Mouse (Mus musculus) heart, adult 2 months (tissue): ENCODE measurements around the gene 1700013F07Rik.

Source experiments
- CTCF ChIP-seq: fragments of 200-600 bp; IDR thresholded peaks from 2 replicates; pipeline ENCODE4 v1.8.1; 2022; ENCODE audit warnings: antibody characterized with exemption, mild to moderate bottlenecking, moderate library complexity
- EP300 ChIP-seq: fragments of 200-500 bp; IDR thresholded peaks from 2 replicates; pipeline ENCODE4 v1.6.1; 2011; ENCODE audit warnings: low read depth, low read length, control low read depth; ENCODE audit not compliant: insufficient read depth
- POLR2A ChIP-seq: fragments of 200-500 bp; IDR thresholded peaks from 2 replicates; pipeline ENCODE4 v1.6.1; 2011; ENCODE audit warnings: mild to moderate bottlenecking, low read depth, low read length, control low read depth; ENCODE audit not compliant: insufficient read depth

DNA sequence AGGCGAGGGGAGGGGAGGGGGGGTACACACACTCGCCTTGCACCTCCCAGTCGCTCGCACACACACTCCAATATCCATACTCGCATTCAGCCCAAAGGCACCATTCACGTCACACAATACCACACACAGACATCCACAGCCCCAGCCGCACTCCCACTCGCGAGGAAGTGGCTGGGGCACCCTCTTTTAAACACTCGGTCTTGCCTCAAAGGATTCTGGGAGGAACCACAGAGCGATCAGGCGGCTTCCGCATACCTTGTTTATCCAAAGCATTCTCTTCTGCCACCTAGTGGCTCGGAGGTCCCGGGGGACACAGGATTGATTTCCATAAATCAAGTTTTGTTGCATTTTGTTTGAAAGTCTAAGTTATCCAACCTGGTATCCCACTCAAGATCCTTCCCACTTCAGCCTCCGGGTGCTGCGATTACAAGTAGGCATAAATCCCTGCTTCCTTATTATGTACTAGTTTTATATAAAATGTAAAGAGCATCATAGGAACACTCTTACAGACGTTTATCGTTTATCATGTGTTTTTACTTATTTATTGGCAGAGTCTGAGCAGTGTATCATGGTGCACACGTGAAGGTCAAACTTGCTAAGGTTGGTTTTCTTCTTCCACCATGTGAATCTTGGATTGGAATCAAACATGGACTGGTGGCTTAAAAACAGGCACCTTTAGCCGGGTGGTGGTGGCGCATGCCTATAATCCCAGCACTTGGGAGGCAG lies 20.8 kb downstream of the 1700013F07Rik start:
- TF ChIP-seq CTCF (peak; percentile 96), POLR2A (peak; percentile 100), EP300 (peak; percentile 96)
